Mouse (Mus musculus): ENCODE data around the gene Gm28539. TPM values are rescaled to one million over a fixed set of nuclear protein-coding genes. Genes with fewer than 3 reads are reported as not detected.
"Not testable (repeated sequence)": the region's sequence is repeated elsewhere in the genome, so short reads cannot be mapped to it uniquely, and the experiment has no call there.

Gm28539 gene
- polyA plus RNA-seq, 1 experiment from 2014 or later = 0.17 TPM

- WGBS = 93% methylated on average over 5 of the region's 5 CpGs
- H3K27me3 ChIP-seq (replicated peaks) = no peaks in the 10 kb centered on the region
- H3K9me3 ChIP-seq = no peaks in the 10 kb centered on the region
- H3K27ac ChIP-seq = no peak overlapping the region
- no peak overlapping the region for H3K4me2 ChIP-seq
- ATAC-seq (replicated peaks) = no peak
- no peak overlapping the region for H3K9ac ChIP-seq
- H3K36me3 ChIP-seq (replicated peaks) = no peaks in the 10 kb centered on the region
- H3K4me3 ChIP-seq = no peak overlapping the region
- H3K4me1 ChIP-seq = no peaks in the 10 kb centered on the region
These were observed 150.5 kb downstream of the Gm28539 start for GRCm38 (mm10) chr16:18986860-18987259.

GRCm38 (mm10) chr16:19002610-19003389, 166.4 kb downstream of the Gm28539 start:
- not testable (repeated sequence) for ATAC-seq (replicated peaks); H3K9me3 ChIP-seq; H3K36me3 ChIP-seq (replicated peaks); H3K9ac ChIP-seq; H3K4me2 ChIP-seq; H3K27ac ChIP-seq; H3K4me1 ChIP-seq; H3K4me3 ChIP-seq; H3K27me3 ChIP-seq (replicated peaks)
- 36% methylated on average over 2 of the region's 2 CpGs for WGBS

- no peak for ATAC-seq (replicated peaks)
- 94% methylated on average over 1 of the region's 1 CpGs for WGBS
- H3K36me3 ChIP-seq (replicated peaks) = no peaks in the 10 kb centered on the region
These were observed 167.4 kb downstream of the Gm28539 start for GRCm38 (mm10) chr16:19003757-19004156.

GRCm38 (mm10) chr16:19005298-19005697, 168.9 kb downstream of the Gm28539 start:
- H3K27me3 ChIP-seq (replicated peaks) = no peaks in the 10 kb centered on the region
- ATAC-seq (replicated peaks) = no peak
- no peaks in the 10 kb centered on the region for H3K9me3 ChIP-seq
- no peak overlapping the region for H3K4me2 ChIP-seq
- no peak overlapping the region for H3K27ac ChIP-seq
- H3K36me3 ChIP-seq (replicated peaks) = no peaks in the 10 kb centered on the region
- H3K4me1 ChIP-seq = no peaks in the 10 kb centered on the region
- H3K9ac ChIP-seq = no peak overlapping the region
- H3K4me3 ChIP-seq = no peak overlapping the region
- 76% methylated on average over 3 of the region's 3 CpGs for WGBS

More at GRCm38 (mm10) chr16:19003757-19004156, 167.4 kb downstream of the Gm28539 start:
- no peaks in the 10 kb centered on the region for H3K4me1 ChIP-seq
- no peaks in the 10 kb centered on the region for H3K9me3 ChIP-seq
- H3K27me3 ChIP-seq (replicated peaks) = no peaks in the 10 kb centered on the region
- H3K4me3 ChIP-seq = no peak overlapping the region
- H3K4me2 ChIP-seq = no peak overlapping the region
- no peak overlapping the region for H3K27ac ChIP-seq
- H3K9ac ChIP-seq = no peak overlapping the region

Other genes with a start within 250 kb of the Gm28539 start
- gene Tbx1, start 245.9 kb upstream of the Gm28539 start, polyA plus RNA-seq (2015; fragmentation: Nextera tagmentation; extraction: Ambion mirVana) = 0.80 and 0.98 TPM in 2 replicates
- 13.1 and 13.7 TPM in 2 replicates for gene Gp1bb, start 214.2 kb upstream of the Gm28539 start, polyA plus RNA-seq (2015; fragmentation: Nextera tagmentation; extraction: Ambion mirVana)
- 22.8 and 23.3 TPM in 2 replicates for gene Gm49601, start 210.2 kb upstream of the Gm28539 start, polyA plus RNA-seq (2015; fragmentation: Nextera tagmentation; extraction: Ambion mirVana)
- 223 and 229 TPM in 2 replicates for gene Sept5, start 206.6 kb upstream of the Gm28539 start, polyA plus RNA-seq (2015; fragmentation: Nextera tagmentation; extraction: Ambion mirVana)
- 107 and 132 TPM in 2 replicates for gene Cldn5, start 59.7 kb upstream of the Gm28539 start, polyA plus RNA-seq (2015; fragmentation: Nextera tagmentation; extraction: Ambion mirVana)
- gene Ufd1, start 24.8 kb upstream of the Gm28539 start, polyA plus RNA-seq (2015; fragmentation: Nextera tagmentation; extraction: Ambion mirVana) = 107 and 122 TPM in 2 replicates
- gene Cdc45, start 24.6 kb upstream of the Gm28539 start, polyA plus RNA-seq (2015; fragmentation: Nextera tagmentation; extraction: Ambion mirVana) = 6.9 and 8.5 TPM in 2 replicates
- 48.2 and 50.5 TPM in 2 replicates for gene 2510002D24Rik, start within 50 bp of the Gm28539 start, polyA plus RNA-seq (2015; fragmentation: Nextera tagmentation; extraction: Ambion mirVana)
- 73.1 and 74.2 TPM in 2 replicates for gene Mrpl40, start 40.3 kb downstream of the Gm28539 start, polyA plus RNA-seq (2015; fragmentation: Nextera tagmentation; extraction: Ambion mirVana)
- 22.7 and 29.1 TPM in 2 replicates for gene Hira, start 40.5 kb downstream of the Gm28539 start, polyA plus RNA-seq (2015; fragmentation: Nextera tagmentation; extraction: Ambion mirVana)